Mouse (Mus musculus) hindlimb bud, embryonic 11.5 days (tissue): Measurements from ENCODE around the gene Prkch.

ENCODE experiments used
- DNase-seq: peaks from one replicate; pipeline ENCODE4 v3.0.0-alpha.2; 2012; ENCODE audit warnings: low read depth, low spot score; ENCODE audit errors: extremely low spot score

The Prkch gene

GRCm38 (mm10) chr12:73708498-73708897 lies 123.9 kb downstream of the Prkch start:
- no peak for DNase-seq

- DNase-seq = no peak
Measured at GRCm38 (mm10) chr12:73708920-73709319, 124.3 kb downstream of the Prkch start.

GRCm38 (mm10) chr12:73710846-73711245 lies 126.2 kb downstream of the Prkch start:
- no peak for DNase-seq

GRCm38 (mm10) chr12:73712122-73712521 lies 127.5 kb downstream of the Prkch start:
- DNase-seq = no peak

GRCm38 (mm10) chr12:73714589-73714988 lies 130.0 kb downstream of the Prkch start:
- no peak for DNase-seq

- no peak for DNase-seq
Measured at GRCm38 (mm10) chr12:73715331-73715730, 130.7 kb downstream of the Prkch start.

- no peak for DNase-seq
Measured at GRCm38 (mm10) chr12:73715954-73716731, 131.5 kb downstream of the Prkch start.

- DNase-seq = no peak
Measured at GRCm38 (mm10) chr12:73718036-73718435, 133.4 kb downstream of the Prkch start.

GRCm38 (mm10) chr12:73719816-73720215 lies 135.2 kb downstream of the Prkch start:
- no peak for DNase-seq

GRCm38 (mm10) chr12:73720466-73720865 lies 135.9 kb downstream of the Prkch start:
- DNase-seq = no peak

GRCm38 (mm10) chr12:73722060-73722459 lies 137.5 kb downstream of the Prkch start:
- DNase-seq = no peak

GRCm38 (mm10) chr12:73723067-73723466 lies 138.5 kb downstream of the Prkch start:
- no peak for DNase-seq

- no peak for DNase-seq
Measured at GRCm38 (mm10) chr12:73723887-73724286, 139.3 kb downstream of the Prkch start.

GRCm38 (mm10) chr12:73725825-73726604 lies 141.4 kb downstream of the Prkch start:
- DNase-seq = no peak

- DNase-seq = no peak
Measured at GRCm38 (mm10) chr12:73727046-73727445, 142.4 kb downstream of the Prkch start.

GRCm38 (mm10) chr12:73730603-73731002 lies 146.0 kb downstream of the Prkch start:
- DNase-seq = peak; percentile 35

- no peak for DNase-seq
Measured at GRCm38 (mm10) chr12:73731093-73731492, 146.5 kb downstream of the Prkch start.

- no peak for DNase-seq
Measured at GRCm38 (mm10) chr12:73731848-73732540, 147.4 kb downstream of the Prkch start.

GRCm38 (mm10) chr12:73732862-73733261 lies 148.3 kb downstream of the Prkch start:
- no peak for DNase-seq

GRCm38 (mm10) chr12:73736931-73737330 lies 152.3 kb downstream of the Prkch start:
- DNase-seq = no peak

- DNase-seq = no peak
Measured at GRCm38 (mm10) chr12:73739611-73740219, 155.1 kb downstream of the Prkch start.
